Mouse (Mus musculus) embryonic facial prominence, embryonic 12.5 days (tissue): ENCODE results near the gene Bace2. TPM values are rescaled to one million over a fixed set of nuclear protein-coding genes. Genes with fewer than 3 reads are reported as not detected.
A peak's percentile ranks its signal among the peaks of the same experiment; 100 is the strongest.

Source experiments
- ATAC-seq: fragments of 200-750 bp; cut with Nextera tagmentation; 2 replicates; pipeline ENCODE4 v1.8.0; 2017; ENCODE audit not compliant: insufficient number of reproducible peaks, insufficient read depth, low FRiP score, low TSS enrichment
- H3K27ac ChIP-seq: fragments of 300-500 bp; sonication (generic); 2 replicates; pipeline ENCODE4 v1.5.1; 2016; ENCODE audit warnings: mild to moderate bottlenecking
- H3K27me3 ChIP-seq: fragments of 300-500 bp; sonication (generic); 2 replicates; pipeline ENCODE4 v1.6.1; 2016; ENCODE audit warnings: mild to moderate bottlenecking, moderate library complexity
- H3K36me3 ChIP-seq: fragments of 300-500 bp; sonication (generic); 2 replicates; pipeline ENCODE4 v1.6.1; 2016; ENCODE audit warnings: mild to moderate bottlenecking
- H3K4me1 ChIP-seq: fragments of 300-500 bp; sonication (generic); 2 replicates; pipeline ENCODE4 v1.6.1; 2016
- H3K4me2 ChIP-seq: fragments of 300-500 bp; sonication (generic); replicated peaks from 2 replicates; pipeline ENCODE4 v1.6.1; 2016; ENCODE audit warnings: mild to moderate bottlenecking, moderate library complexity
- H3K4me3 ChIP-seq: fragments of 300-500 bp; sonication (generic); 2 replicates; pipeline ENCODE4 v1.5.1; 2016; ENCODE audit warnings: mild to moderate bottlenecking
- H3K9ac ChIP-seq: fragments of 300-500 bp; sonication (generic); 2 replicates; pipeline ENCODE4 v1.6.1; 2016; ENCODE audit warnings: mild to moderate bottlenecking, moderate library complexity
- H3K9me3 ChIP-seq: fragments of 300-500 bp; sonication (generic); 2 replicates; pipeline ENCODE4 v1.6.1; 2016; ENCODE audit warnings: mild to moderate bottlenecking, moderate library complexity
- WGBS: fragments of 180-500 bp; shearing (Covaris S2); methylation state at CpG from one replicate; pipeline ENCODE4 v1.1.7; 2016; 5-methylcytosine and 5-hydroxymethylcytosine counted together
- polyA plus RNA-seq: library from polyadenylated mRNA; unstranded; fragments of >200 nt; fragmentation: Nextera tagmentation; extraction: Ambion mirVana; gene quantifications from 2 replicates; pipeline ENCODE4 v1.2.1, GENCODE M21; 2016

Gene Bace2
- polyA plus RNA-seq, 1 experiment from 2014 or later, result 7.2 TPM

DNA sequence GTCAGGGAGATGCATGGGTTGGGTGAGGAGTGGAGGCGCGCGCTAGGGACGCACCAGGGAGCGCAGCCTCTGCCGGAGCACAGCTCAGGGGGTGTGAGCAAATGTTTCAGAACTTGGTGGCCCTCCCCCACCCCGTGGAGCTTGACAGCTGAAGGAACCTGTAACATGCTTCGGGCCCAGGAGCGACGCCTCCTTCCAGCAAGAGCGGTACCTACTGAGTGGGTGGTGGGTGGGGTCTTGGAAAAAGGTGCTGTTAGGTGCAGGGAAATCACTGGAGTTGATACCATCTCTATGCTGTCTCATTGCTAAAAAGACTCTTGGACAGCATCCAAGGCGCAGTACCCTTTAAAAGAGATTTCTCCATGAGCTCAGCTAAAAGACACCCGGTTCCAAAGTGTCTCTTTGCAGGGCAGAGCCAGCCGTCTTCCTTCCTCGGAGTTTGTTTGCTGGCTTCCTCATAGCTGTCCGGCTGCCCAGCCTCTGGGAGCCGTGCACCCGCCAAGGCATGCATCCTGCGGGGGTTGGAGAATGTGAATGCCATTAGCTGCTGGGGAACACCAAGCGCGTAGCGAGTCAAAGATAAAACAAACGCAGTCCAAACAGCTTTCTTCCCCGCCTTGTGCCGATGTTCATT lies 763 bp downstream of the Bace2 start:
- H3K27ac ChIP-seq, result 0 out of 2 replicates have a peak overlapping the region, but pooled peaks have one; percentile 9
- peak overlapping the region; percentile 45 for H3K9ac ChIP-seq
- peak overlapping the region; percentile 98 for H3K4me2 ChIP-seq
- peak; percentile 37; the same call in 1 of the 2 replicates for ATAC-seq
- peaks cover 36% of the 10 kb centered on the region for H3K27me3 ChIP-seq
- 1% methylated on average over 25 of the region's 25 CpGs for WGBS
- H3K4me1 ChIP-seq, result peaks cover 13% of the 10 kb centered on the region; the same call in 1 of the 2 replicates
- H3K9me3 ChIP-seq, result no peaks in the 10 kb centered on the region
- no peaks in the 10 kb centered on the region for H3K36me3 ChIP-seq
- peak overlapping the region; percentile 59 for H3K4me3 ChIP-seq

DNA sequence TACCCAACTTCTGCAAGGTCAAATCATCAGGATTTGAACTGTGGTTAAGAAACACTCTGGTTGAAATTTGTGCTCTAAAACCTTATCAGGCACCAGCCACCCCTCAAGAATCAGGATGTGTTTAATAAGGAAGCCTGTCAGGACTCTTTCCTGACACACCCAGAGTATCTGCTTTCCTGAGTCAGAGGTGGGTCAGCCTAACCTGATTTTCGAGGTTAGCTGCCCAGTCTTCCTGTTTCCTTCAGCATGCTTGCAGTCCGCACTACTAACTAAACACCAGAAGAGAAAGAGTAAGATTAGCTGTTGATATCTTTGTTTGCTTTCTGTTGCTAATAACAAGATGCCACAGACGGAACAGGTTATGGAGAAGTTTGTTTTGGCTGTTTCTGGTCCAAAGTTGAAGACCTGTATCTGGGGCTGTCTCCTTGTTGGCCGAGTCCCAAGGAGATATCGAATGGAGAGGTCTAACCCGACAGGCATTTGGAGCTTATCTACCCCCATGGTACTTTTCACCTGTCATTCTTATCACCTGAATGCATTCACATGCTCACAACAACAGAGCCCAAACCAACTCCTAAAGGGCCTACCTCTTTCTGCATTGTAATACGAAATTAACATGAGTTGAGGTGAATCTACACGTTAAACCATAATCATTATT lies 5.8 kb downstream of the Bace2 start:
- WGBS, result 79% methylated on average over 8 of the region's 8 CpGs
- Histone ChIP-seq H3K27me3 (peaks cover 29% of the 10 kb centered on the region), H3K36me3 (no peaks in the 10 kb centered on the region), H3K9me3 (no peaks in the 10 kb centered on the region), H3K4me2 (no peak overlapping the region), H3K4me3 (no peak overlapping the region), H3K27ac (no peak overlapping the region), H3K9ac (no peak overlapping the region), H3K4me1 (peaks cover 7% of the 10 kb centered on the region; the same call in 1 of the 2 replicates)
- ATAC-seq, result no peak

DNA sequence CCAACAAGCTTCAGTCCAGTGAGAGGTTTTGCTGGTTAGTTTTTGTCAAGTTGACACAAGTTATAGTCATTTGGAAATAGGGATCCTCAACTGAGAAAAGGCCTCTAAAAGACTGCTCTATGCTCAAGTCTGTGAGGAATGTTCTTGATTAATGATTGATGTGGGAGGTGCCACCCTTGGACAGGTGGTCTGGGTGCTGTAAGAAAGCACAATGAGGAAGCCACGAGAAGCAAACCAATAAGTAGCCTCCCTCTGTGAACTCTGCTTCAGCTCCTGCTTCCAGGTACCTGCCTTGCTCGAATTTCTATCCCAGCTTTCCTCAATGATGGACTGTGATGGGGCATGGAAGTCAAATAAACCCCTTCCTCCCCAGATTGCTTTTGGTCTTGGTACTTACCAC lies 9.6 kb downstream of the Bace2 start:
- H3K27me3 ChIP-seq, result 0 out of 2 replicates have a peak, but pooled peaks cover 3% of the 10 kb centered on the region
- H3K4me2 ChIP-seq, result no peak overlapping the region
- no peak for ATAC-seq
- H3K9me3 ChIP-seq, result no peaks in the 10 kb centered on the region
- H3K36me3 ChIP-seq, result no peaks in the 10 kb centered on the region
- no peaks in the 10 kb centered on the region for H3K4me1 ChIP-seq
- H3K4me3 ChIP-seq, result no peak overlapping the region
- H3K9ac ChIP-seq, result no peak overlapping the region
- WGBS, result 54% methylated on average over 2 of the region's 2 CpGs
- H3K27ac ChIP-seq, result no peak overlapping the region

DNA sequence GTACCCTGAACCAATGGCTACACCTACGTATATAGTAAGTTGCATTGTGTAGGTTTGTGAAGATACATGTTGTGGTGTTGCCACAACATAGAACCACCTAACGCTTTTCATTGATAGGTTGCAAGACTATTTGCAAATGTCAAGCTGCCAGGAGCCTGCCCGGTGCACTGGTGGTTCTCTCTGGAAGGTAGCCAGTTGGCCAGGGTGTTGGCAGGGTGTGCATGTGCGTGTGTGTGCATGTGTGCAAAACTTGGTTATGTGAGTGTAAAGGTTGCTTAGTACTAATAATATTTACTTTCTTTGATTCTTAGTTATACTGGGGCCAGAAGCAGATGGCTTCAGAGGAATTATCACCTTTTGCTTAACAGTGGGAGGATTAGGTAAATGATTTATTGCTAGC lies 13.7 kb downstream of the Bace2 start:
- Histone ChIP-seq H3K9ac (no peak overlapping the region), H3K4me1 (no peaks in the 10 kb centered on the region), H3K4me3 (no peak overlapping the region), H3K27me3 (no peaks in the 10 kb centered on the region), H3K9me3 (no peaks in the 10 kb centered on the region), H3K4me2 (no peak overlapping the region), H3K36me3 (no peaks in the 10 kb centered on the region), H3K27ac (no peak overlapping the region)
- 88% methylated on average over 4 of the region's 4 CpGs for WGBS
- ATAC-seq, result no peak

DNA sequence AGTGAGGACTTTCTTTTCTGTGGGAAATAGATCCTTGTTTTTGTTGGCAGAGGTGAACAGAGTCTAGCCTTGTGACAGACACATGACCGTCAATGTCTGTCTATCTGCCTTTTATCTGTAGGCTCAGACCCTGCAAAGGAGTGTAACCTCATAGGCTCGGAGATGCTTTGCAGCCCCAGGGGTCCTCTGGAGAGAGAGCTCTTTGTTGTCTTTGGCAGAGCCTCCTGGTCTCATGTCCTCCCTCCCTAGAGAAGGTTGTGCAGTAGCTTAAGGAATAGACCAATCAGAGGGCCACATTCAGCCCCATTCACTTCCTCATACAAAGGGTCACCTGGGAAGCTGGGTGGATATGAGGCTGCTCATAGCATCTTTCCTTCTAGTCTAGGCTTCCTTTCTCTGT lies 31.4 kb downstream of the Bace2 start:
- 31% methylated on average over 2 of the region's 2 CpGs for WGBS
- no peaks in the 10 kb centered on the region; the same call in 1 of the 2 replicates for H3K27me3 ChIP-seq
- H3K4me2 ChIP-seq, result no peak overlapping the region
- no peaks in the 10 kb centered on the region for H3K36me3 ChIP-seq
- no peaks in the 10 kb centered on the region for H3K9me3 ChIP-seq
- ATAC-seq, result no peak
- H3K9ac ChIP-seq, result no peak overlapping the region
- H3K4me3 ChIP-seq, result no peak overlapping the region
- H3K4me1 ChIP-seq, result peaks cover 9% of the 10 kb centered on the region; the same call in 1 of the 2 replicates
- no peak overlapping the region for H3K27ac ChIP-seq

DNA sequence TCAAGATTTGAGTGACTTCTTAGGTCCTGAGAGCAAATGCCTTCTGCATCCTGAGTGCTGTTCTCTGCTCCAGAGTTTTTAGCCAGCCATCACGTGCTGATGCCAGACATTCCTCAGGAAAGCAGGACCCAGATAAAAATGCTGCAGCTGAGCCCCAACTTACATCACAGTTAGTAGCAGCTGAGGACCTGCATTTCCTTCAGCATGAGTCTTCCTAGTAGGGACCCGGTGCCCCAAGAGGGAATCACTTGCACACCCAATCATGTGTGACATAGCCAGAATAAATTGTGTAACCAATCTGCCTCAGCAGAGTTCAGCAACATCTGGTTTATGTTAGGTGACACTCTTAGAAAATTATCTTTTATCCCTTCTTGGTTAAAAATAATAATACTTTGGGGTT lies 34.7 kb downstream of the Bace2 start:
- no peaks in the 10 kb centered on the region; the same call in 1 of the 2 replicates for H3K27me3 ChIP-seq
- no peak overlapping the region for H3K9ac ChIP-seq
- H3K4me2 ChIP-seq, result no peak overlapping the region
- H3K9me3 ChIP-seq, result no peaks in the 10 kb centered on the region
- 0 out of 2 replicates have a peak overlapping the region, but pooled peaks have one; percentile 46 for H3K27ac ChIP-seq
- no peak for ATAC-seq
- H3K4me1 ChIP-seq, result peaks cover 9% of the 10 kb centered on the region; the same call in 1 of the 2 replicates
- 21% methylated on average over 2 of the region's 2 CpGs for WGBS
- no peak overlapping the region for H3K4me3 ChIP-seq
- H3K36me3 ChIP-seq, result no peaks in the 10 kb centered on the region

DNA sequence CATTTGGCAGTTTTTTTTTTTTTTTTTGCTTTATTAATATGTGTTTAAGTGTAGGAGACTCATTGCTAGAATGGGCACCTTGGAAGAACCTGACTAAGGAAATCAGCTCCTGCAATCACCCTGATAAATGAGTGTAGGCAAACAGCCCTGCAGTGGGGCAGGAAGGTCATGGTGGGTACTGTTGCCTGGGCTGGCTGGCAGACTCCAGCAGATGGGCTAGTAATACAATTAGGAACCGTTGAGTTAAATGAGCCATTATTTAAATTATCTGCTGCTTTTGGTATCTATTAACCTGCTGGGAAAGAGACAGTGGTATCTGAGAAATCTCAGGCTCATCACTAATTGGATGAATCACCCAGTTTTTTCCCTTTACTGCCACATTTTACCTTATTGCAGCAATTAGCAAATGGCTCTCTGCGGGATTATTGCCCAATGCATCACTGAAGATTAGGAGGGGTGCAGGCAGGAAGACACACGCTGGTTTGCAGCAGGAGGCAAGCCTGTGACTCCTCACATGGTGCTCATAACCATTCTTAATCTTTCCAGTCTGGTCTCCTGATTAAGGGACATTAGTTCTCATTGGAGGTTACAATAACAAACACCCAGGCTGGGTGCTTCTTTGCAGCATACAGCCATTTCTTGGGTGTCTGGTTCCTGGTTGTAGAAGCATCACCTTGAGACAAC lies 35.3 kb downstream of the Bace2 start:
- Histone ChIP-seq H3K4me2 (no peak overlapping the region), H3K4me1 (peaks cover 9% of the 10 kb centered on the region; the same call in 1 of the 2 replicates), H3K36me3 (no peaks in the 10 kb centered on the region), H3K27ac (no peak overlapping the region), H3K9me3 (no peaks in the 10 kb centered on the region), H3K9ac (no peak overlapping the region), H3K4me3 (no peak overlapping the region), H3K27me3 (no peaks in the 10 kb centered on the region; the same call in 1 of the 2 replicates)
- ATAC-seq, result no peak
- 31% methylated on average over 3 of the region's 3 CpGs for WGBS

DNA sequence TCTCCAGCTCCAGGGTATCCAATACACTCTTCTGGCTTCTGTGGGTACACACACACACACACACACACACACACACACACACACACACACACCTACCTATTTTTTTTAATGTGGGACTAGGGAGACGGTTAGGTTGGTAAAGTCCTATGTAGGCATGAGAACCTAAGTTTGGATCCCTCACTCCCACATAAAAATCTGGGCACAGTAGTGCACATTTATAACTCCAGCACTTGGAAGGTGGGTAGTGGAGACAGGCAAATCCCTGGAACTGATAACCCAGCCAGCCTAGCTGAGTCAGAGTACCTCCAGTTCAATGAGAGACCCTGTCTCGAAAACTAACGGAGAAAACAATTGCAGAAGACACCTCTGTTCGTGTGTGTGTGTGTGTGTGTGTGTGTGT lies 39.9 kb downstream of the Bace2 start:
- no peak for ATAC-seq
- Histone ChIP-seq H3K27me3 (no peaks in the 10 kb centered on the region), H3K9me3 (no peaks in the 10 kb centered on the region), H3K4me3 (no peak overlapping the region), H3K4me2 (no peak overlapping the region), H3K9ac (no peak overlapping the region), H3K36me3 (no peaks in the 10 kb centered on the region), H3K4me1 (peaks cover 5% of the 10 kb centered on the region; the same call in 1 of the 2 replicates), H3K27ac (no peak overlapping the region)
- 87% methylated on average over 4 of the region's 4 CpGs for WGBS

DNA sequence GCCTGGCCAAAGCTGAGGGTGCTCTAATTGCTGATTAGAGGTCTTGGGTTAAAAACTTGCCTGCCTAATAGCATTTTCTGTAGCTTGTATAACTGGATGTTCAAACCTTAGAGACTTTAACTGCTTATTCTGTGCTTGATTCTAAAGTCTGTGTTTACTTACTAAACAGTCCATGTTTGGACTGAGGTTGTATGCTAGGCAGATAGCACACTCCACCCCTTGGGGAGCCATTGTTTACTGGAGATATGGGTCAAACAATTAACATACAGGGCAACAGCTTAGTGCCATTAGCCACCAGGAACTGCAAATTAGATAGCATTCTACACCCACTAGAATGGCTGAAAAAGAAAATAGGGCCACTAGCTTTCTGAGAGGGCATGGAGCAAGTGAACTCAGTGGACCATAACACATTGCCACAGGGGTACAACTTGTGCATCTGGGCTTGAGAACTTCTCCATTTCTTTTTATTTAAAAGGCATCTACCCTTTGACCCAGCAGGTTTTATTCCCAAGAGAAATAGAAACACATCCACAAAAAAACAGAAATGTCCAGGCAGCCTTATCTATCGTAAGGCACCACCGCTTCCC lies 41.5 kb downstream of the Bace2 start:
- WGBS, result 84% methylated on average over 2 of the region's 2 CpGs
- no peak for ATAC-seq
- H3K4me2 ChIP-seq, result no peak overlapping the region

DNA sequence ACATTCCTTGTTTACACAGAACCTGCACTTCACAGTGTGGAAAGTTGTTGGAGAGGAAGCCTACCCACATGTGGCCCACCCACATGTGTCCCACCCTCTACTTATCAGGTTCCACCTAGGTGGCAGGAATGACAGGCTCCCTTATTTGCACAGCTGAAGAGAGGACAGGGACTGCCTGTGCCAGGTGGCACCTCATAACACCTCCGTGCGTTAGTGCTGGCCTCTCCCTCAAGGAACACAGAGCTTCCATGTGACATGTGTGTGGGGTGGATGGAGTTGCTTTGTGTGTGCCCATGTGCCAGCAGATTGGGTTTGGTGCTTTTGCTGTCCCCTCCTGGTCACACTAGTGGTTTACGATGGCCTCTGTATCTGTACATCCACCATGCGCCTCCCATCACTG lies 43.4 kb downstream of the Bace2 start:
- Histone ChIP-seq H3K4me3 (no peak overlapping the region), H3K9me3 (no peaks in the 10 kb centered on the region), H3K9ac (no peak overlapping the region), H3K4me1 (no peaks in the 10 kb centered on the region), H3K4me2 (no peak overlapping the region), H3K36me3 (no peaks in the 10 kb centered on the region), H3K27me3 (no peaks in the 10 kb centered on the region), H3K27ac (no peak overlapping the region)
- 83% methylated on average over 4 of the region's 4 CpGs for WGBS
- ATAC-seq, result no peak

More for the DNA sequence above, 41.5 kb downstream of the Bace2 start:
- Histone ChIP-seq H3K9me3 (no peaks in the 10 kb centered on the region), H3K27me3 (no peaks in the 10 kb centered on the region), H3K36me3 (no peaks in the 10 kb centered on the region), H3K27ac (no peak overlapping the region), H3K4me3 (no peak overlapping the region), H3K9ac (no peak overlapping the region), H3K4me1 (no peaks in the 10 kb centered on the region)

DNA sequence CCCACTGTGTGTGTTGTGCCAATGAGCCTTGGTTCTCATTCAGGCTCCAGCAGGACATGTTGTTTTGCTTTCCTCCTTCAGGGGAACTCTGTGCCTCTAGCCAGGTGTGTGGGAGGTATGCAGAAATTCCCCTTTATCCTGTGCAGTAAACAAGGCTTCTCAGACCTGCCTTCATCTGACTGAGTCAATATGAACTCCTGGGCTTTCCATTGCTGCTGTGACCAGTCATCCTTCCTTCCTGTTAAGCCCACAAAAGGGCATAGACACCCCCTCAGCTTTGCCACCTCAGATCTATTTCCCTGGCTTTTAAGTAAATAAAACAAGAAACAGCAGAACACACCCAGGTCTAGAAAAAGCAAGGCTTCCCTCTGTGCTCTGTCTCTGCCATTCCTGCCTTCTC lies 45.2 kb downstream of the Bace2 start:
- no peak overlapping the region for H3K27ac ChIP-seq
- H3K4me2 ChIP-seq, result no peak overlapping the region
- no peak for ATAC-seq

More for the DNA sequence above, 45.2 kb downstream of the Bace2 start:
- no peak overlapping the region for H3K9ac ChIP-seq
- no peak overlapping the region for H3K4me3 ChIP-seq
- H3K36me3 ChIP-seq, result no peaks in the 10 kb centered on the region
- H3K27me3 ChIP-seq, result no peaks in the 10 kb centered on the region
- no peaks in the 10 kb centered on the region for H3K4me1 ChIP-seq
- no peaks in the 10 kb centered on the region for H3K9me3 ChIP-seq
